8 mouse cellular contexts compared by ENCODE assay signal in genomic region chr9:47624565-47625520, GRCm38 (mm10).
DNase-seq lines count a peak whose midpoint lies in the region; ATAC-seq and TF ChIP-seq lines count a peak whose summit lies in the region.

No protein-coding gene starts in this region.

- TF ChIP-seq CTCF in lung, adult 2 months (IDR thresholded peaks at IDR 0.05; ENCODE audit: insufficient read depth, low read length), result no peak

- H3K4me3 ChIP-seq in lung, embryonic 15.5 days, result no peak overlapping the region
- no peak overlapping the region for H3K4me3 ChIP-seq in lung, adult 2 months (replicated peaks; ENCODE audit: extremely low read depth, low read depth, low read length)
- H3K4me3 ChIP-seq in kidney, embryonic 15.5 days (replicated peaks), result no peak overlapping the region
- H3K4me3 ChIP-seq in myocyte, result no peak overlapping the region

- peak overlapping the region; percentile 7 for H3K4me2 ChIP-seq in lung, embryonic 15.5 days
- H3K4me2 ChIP-seq in kidney, embryonic 15.5 days, result 0 out of 2 replicates have a peak overlapping the region, but pooled peaks have one; percentile 16
- H3K4me2 ChIP-seq in myocyte (ENCODE audit: low read depth), result peak overlapping the region; percentile 66

- no peak overlapping the region for H3ac ChIP-seq in myocyte (ENCODE audit: control insufficient read depth, insufficient read length)

- no peak overlapping the region for H3K9ac ChIP-seq in lung, embryonic 15.5 days
- H3K9ac ChIP-seq in kidney, embryonic 15.5 days, result no peak overlapping the region

- no peaks in the 10 kb centered on the region for H3K36me3 ChIP-seq in lung, embryonic 15.5 days
- H3K36me3 ChIP-seq in kidney, embryonic 15.5 days, result no peaks in the 10 kb centered on the region
- H3K36me3 ChIP-seq in myocyte (ENCODE audit: control insufficient read depth, insufficient read depth), result no peaks in the 10 kb centered on the region

- peaks cover 5% of the 10 kb centered on the region for H3K79me2 ChIP-seq in myocyte (ENCODE audit: control insufficient read depth, insufficient read depth)

- peak; percentile 85; the same call in 1 of the 2 replicates for ATAC-seq in lung, embryonic 15.5 days (ENCODE audit: borderline replicate concordance, extremely low read depth, low FRiP score, low TSS enrichment)
- peak; percentile 84 for ATAC-seq in kidney, embryonic 15.5 days (replicated peaks; ENCODE audit: low FRiP score)
- no peak for ATAC-seq in megakaryocyte-erythroid progenitor cell, adult 5-6 weeks (replicated peaks; ENCODE audit: low FRiP score, low TSS enrichment, poor library complexity, severe bottlenecking)

- TF ChIP-seq POLR2A in lung, adult 2 months (IDR thresholded peaks at IDR 0.05; ENCODE audit: borderline replicate concordance, extremely low read depth, low read depth, low read length), result no peak
- no peak for TF ChIP-seq POLR2A in myocyte (IDR thresholded peaks at IDR 0.05; ENCODE audit: insufficient read length, low read depth)

- no peaks in the 10 kb centered on the region; the same call in 1 of the 2 replicates for H3K27me3 ChIP-seq in lung, embryonic 15.5 days
- 0 out of 2 replicates have a peak, but pooled peaks cover 3% of the 10 kb centered on the region for H3K27me3 ChIP-seq in kidney, embryonic 15.5 days
- no peaks in the 10 kb centered on the region for H3K27me3 ChIP-seq in myocyte (ENCODE audit: control insufficient read depth, insufficient read depth, insufficient read length)

- 47% methylated on average over 17 of the region's 17 CpGs for WGBS in lung, embryonic 15.5 days
- WGBS in lung, adult 2 months, result 64% methylated on average over 17 of the region's 17 CpGs
- 65% methylated on average over 17 of the region's 17 CpGs for WGBS in kidney, embryonic 15.5 days

- DNase-seq in lung, adult 2 months, result no peak
- peak; percentile 70 for DNase-seq in fat pad, adult 2 months (ENCODE audit: extremely low read depth, low read depth, low spot score)
- DNase-seq in layer of hippocampus, postnatal 25 days (ENCODE audit: extremely low spot score in 1 of 2, low spot score in 1 of 2), result no peak
- DNase-seq in thymus, postnatal 25 days, result no peak

- H3K9me3 ChIP-seq in lung, embryonic 15.5 days, result no peaks in the 10 kb centered on the region
- no peaks in the 10 kb centered on the region for H3K9me3 ChIP-seq in kidney, embryonic 15.5 days (replicated peaks)

- peak overlapping the region; percentile 80 for H3K27ac ChIP-seq in lung, embryonic 15.5 days
- peak overlapping the region; percentile 77 for H3K27ac ChIP-seq in kidney, embryonic 15.5 days

- peaks cover 43% of the 10 kb centered on the region for H3K4me1 ChIP-seq in lung, embryonic 15.5 days
- peaks cover 11% of the 10 kb centered on the region for H3K4me1 ChIP-seq in lung, adult 2 months (ENCODE audit: control insufficient read depth, insufficient read depth, low read length)
- peaks cover 45% of the 10 kb centered on the region for H3K4me1 ChIP-seq in kidney, embryonic 15.5 days

TF ChIP-seq in myocyte, 11 proteins besides CTCF, POLR2A, EP300 and RAD21:
- TF ChIP-seq MYOG (IDR thresholded peaks at IDR 0.05; ENCODE audit: control insufficient read depth in 1 of 3, insufficient read depth in 1 of 3, insufficient read length in 2 of 3, low read depth in 2 of 3) (no peak), CEBPB (IDR thresholded peaks at IDR 0.05; ENCODE audit: insufficient read depth, poor library complexity, severe bottlenecking) (peak; percentile 24; the same call in 1 of the 2 replicates), MYOD1 (IDR thresholded peaks at IDR 0.05; ENCODE audit: control insufficient read depth in 1 of 3, insufficient read length in 2 of 3, low read depth in 2 of 3) (no peak), TCF12 (IDR thresholded peaks at IDR 0.05; ENCODE audit: insufficient read depth, poor library complexity, severe bottlenecking) (no peak)

Comparison
In these comparisons a context has a peak if more than half of its experiments do, and no peak if none do; other contexts are left out.
1. H3K4me2 ChIP-seq: peak in every context shown above with its lines; median percentile 66 in myocyte; 16 in kidney, embryonic 15.5 days; 7 in lung, embryonic 15.5 days.